Mouse (Mus musculus): ENCODE measurements at regions not wholly inside any gene's neighbourhood (a gene's known extent, or its start where the extent isn't known, plus 50 kb on each side); places are given as distances from the start of the nearest gene placed in this dataset.

DNA sequence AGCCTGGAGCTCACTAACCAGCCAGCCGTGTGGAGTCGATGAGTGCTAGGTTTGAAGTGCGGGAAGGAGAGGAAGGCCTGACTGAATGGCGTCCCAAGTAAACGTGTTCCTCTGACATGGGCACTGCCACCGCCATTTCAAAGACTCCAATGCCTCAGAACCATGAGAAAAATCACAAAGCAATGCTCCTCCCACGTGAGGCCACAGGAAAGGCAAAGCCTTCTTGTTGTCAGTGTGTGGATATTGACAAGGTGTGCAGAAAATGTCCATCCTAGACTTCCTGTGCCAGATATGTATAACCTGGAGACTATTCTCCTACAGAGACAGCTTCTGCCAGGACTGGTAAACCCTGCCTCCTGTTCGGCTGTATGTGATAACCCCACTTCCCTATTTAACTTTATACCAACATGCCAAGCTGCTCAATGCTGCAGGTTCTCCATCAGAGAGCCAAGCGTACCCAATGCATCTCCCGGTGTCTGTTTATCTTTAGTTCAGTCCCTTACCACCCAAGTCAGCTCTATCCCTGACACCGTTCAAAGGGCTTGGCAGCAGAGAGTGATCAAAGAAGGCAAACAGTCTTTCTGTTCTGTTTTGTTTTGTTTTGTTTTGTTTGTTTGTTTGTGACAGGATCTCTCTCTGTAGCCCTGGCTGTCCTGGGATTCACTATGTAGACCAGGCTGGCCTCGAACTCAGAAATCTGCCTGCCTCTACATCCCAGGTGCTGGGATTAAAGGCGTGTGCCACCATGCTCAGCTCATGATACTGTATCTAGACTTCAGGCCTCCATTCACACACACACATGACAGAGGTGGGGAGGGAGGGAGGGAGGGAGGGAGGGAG lies 124.8 kb upstream of the Tbl1xr1 start:
- TF ChIP-seq CTCF (IDR thresholded peaks at IDR 0.05; ENCODE audit: low read depth): no peak
- TF ChIP-seq EP300 (IDR thresholded peaks at IDR 0.05; ENCODE audit: low read depth): no peak

Data from heart, postnatal 0 days (tissue).